Mouse (Mus musculus) limb, embryonic 12.5 days (tissue): ENCODE results near the gene Mbd6. TPM values are rescaled to one million over a fixed set of nuclear protein-coding genes. Genes with fewer than 3 reads are reported as not detected.
A peak's percentile ranks its signal among the peaks of the same experiment; 100 is the strongest.

ENCODE experiments used
- ATAC-seq: fragments of 200-750 bp; cut with Nextera tagmentation; 2 replicates; pipeline ENCODE4 v1.8.0; 2017; ENCODE audit warnings: low read depth, moderate TSS enrichment; ENCODE audit not compliant: insufficient number of reproducible peaks, insufficient read depth, low FRiP score, low TSS enrichment
- H3K27ac ChIP-seq: fragments of 300-500 bp; sonication (generic); 2 replicates; pipeline ENCODE4 v1.5.1; 2016; ENCODE audit warnings: mild to moderate bottlenecking, moderate library complexity
- H3K27me3 ChIP-seq: fragments of 300-500 bp; sonication (generic); 2 replicates; pipeline ENCODE4 v1.6.1; 2016; ENCODE audit warnings: mild to moderate bottlenecking, moderate library complexity
- H3K36me3 ChIP-seq: fragments of 300-500 bp; sonication (generic); 2 replicates; pipeline ENCODE4 v1.6.1; 2016; ENCODE audit warnings: mild to moderate bottlenecking, moderate library complexity
- H3K4me1 ChIP-seq: fragments of 300-500 bp; sonication (generic); replicated peaks from 2 replicates; pipeline ENCODE4 v1.6.1; 2016
- H3K4me2 ChIP-seq: fragments of 300-500 bp; sonication (generic); 2 replicates; pipeline ENCODE4 v1.6.1; 2016; ENCODE audit warnings: mild to moderate bottlenecking, moderate library complexity
- H3K4me3 ChIP-seq: fragments of 300-500 bp; sonication (generic); replicated peaks from 2 replicates; pipeline ENCODE4 v1.5.1; 2016; ENCODE audit warnings: mild to moderate bottlenecking
- H3K9ac ChIP-seq: fragments of 300-500 bp; sonication (generic); replicated peaks from 2 replicates; pipeline ENCODE4 v1.6.1; 2016; ENCODE audit warnings: mild to moderate bottlenecking, moderate library complexity
- H3K9me3 ChIP-seq: fragments of 300-500 bp; sonication (generic); 2 replicates; pipeline ENCODE4 v1.6.1; 2016; ENCODE audit warnings: mild to moderate bottlenecking, moderate library complexity
- whole genome bisulfite sequencing: fragments of 180-500 bp; shearing (Covaris S2); methylation state at CpG from one replicate; pipeline ENCODE4 v1.1.7; 2016; 5-methylcytosine and 5-hydroxymethylcytosine counted together
- polyA plus RNA-seq: library from polyadenylated mRNA; unstranded; fragments of >200 nt; fragmentation: Nextera tagmentation; extraction: Ambion mirVana; gene quantifications from 2 replicates; pipeline ENCODE4 v1.2.1, GENCODE M21; 2016

Mbd6 gene
- 17.2 and 19.8 TPM in 2 replicates for polyA plus RNA-seq

GRCm38 (mm10) chr10:127288800-127289572, at the start of gene Mbd6:
TSS of gene Mbd6 (minus strand) at chr10:127289018.
- Histone ChIP-seq H3K4me1 (peaks cover 60% of the 10 kb centered on the region), H3K4me3 (peak within 1 kb of the TSS; percentile 71), H3K9me3 (no peaks in the 10 kb centered on the region), H3K36me3 (peaks cover 56% of the 10 kb centered on the region), H3K27ac (peak within 1 kb of the TSS; percentile 98), H3K9ac (peak within 1 kb of the TSS; percentile 80), H3K27me3 (no peaks in the 10 kb centered on the region), H3K4me2 (peak within 1 kb of the TSS; percentile 92)
- WGBS, result under 1% methylated on average over 53 of the region's 65 CpGs
- peak; percentile 4; the same call in 1 of the 2 replicates for ATAC-seq

GRCm38 (mm10) chr10:127337536-127338099, 48.8 kb upstream of the Mbd6 start:
- 81% methylated on average over 6 of the region's 6 CpGs for WGBS
- H3K9ac ChIP-seq, result no peak overlapping the region
- no peak overlapping the region for H3K4me3 ChIP-seq
- H3K27ac ChIP-seq, result no peak overlapping the region
- H3K9me3 ChIP-seq, result no peaks in the 10 kb centered on the region
- no peaks in the 10 kb centered on the region; the same call in none of the 2 replicates for H3K27me3 ChIP-seq
- no peak overlapping the region for H3K4me2 ChIP-seq
- ATAC-seq, result no peak
- H3K4me1 ChIP-seq, result peaks cover 34% of the 10 kb centered on the region
- H3K36me3 ChIP-seq, result peaks cover 54% of the 10 kb centered on the region

GRCm38 (mm10) chr10:127336952-127337351, 48.1 kb upstream of the Mbd6 start:
- ATAC-seq, result no peak
- WGBS, result 71% methylated on average over 5 of the region's 5 CpGs
- no peak overlapping the region for H3K4me2 ChIP-seq
- H3K27ac ChIP-seq, result no peak overlapping the region
- H3K4me1 ChIP-seq, result peaks cover 28% of the 10 kb centered on the region
- no peak overlapping the region for H3K9ac ChIP-seq
- H3K4me3 ChIP-seq, result no peak overlapping the region
- H3K9me3 ChIP-seq, result no peaks in the 10 kb centered on the region
- peaks cover 60% of the 10 kb centered on the region for H3K36me3 ChIP-seq
- no peaks in the 10 kb centered on the region; the same call in none of the 2 replicates for H3K27me3 ChIP-seq

- ATAC-seq, result no peak
- Histone ChIP-seq H3K27ac (no peak overlapping the region), H3K4me1 (peaks cover 15% of the 10 kb centered on the region), H3K4me2 (no peak overlapping the region), H3K27me3 (peaks cover 4% of the 10 kb centered on the region), H3K4me3 (no peak overlapping the region), H3K9me3 (no peaks in the 10 kb centered on the region), H3K36me3 (peaks cover 77% of the 10 kb centered on the region), H3K9ac (no peak overlapping the region)
- WGBS, result 84% methylated on average over 1 of the region's 1 CpGs
Observed at GRCm38 (mm10) chr10:127335271-127335670, 46.5 kb upstream of the Mbd6 start.

- no peak for ATAC-seq
- Histone ChIP-seq H3K36me3 (peaks cover 84% of the 10 kb centered on the region), H3K9ac (no peak overlapping the region), H3K4me2 (no peak overlapping the region), H3K27ac (no peak overlapping the region), H3K4me3 (no peak overlapping the region), H3K9me3 (no peaks in the 10 kb centered on the region), H3K4me1 (peaks cover 1% of the 10 kb centered on the region; the same call in 1 of the 2 replicates), H3K27me3 (peaks cover 15% of the 10 kb centered on the region)
- WGBS, result 73% methylated on average over 5 of the region's 5 CpGs
Observed at GRCm38 (mm10) chr10:127333152-127333551, 44.3 kb upstream of the Mbd6 start.

- no peak overlapping the region for H3K9ac ChIP-seq
- peaks cover 77% of the 10 kb centered on the region for H3K36me3 ChIP-seq
- H3K4me3 ChIP-seq, result no peak overlapping the region
- peak overlapping the region; percentile 29; the same call in 1 of the 2 replicates for H3K4me2 ChIP-seq
- H3K4me1 ChIP-seq, result no peaks in the 10 kb centered on the region
- no peak overlapping the region for H3K27ac ChIP-seq
- no peak for ATAC-seq
- no peaks in the 10 kb centered on the region for H3K9me3 ChIP-seq
- WGBS, result 42% methylated on average over 31 of the region's 31 CpGs
- H3K27me3 ChIP-seq, result peaks cover 23% of the 10 kb centered on the region
Observed at GRCm38 (mm10) chr10:127332211-127332874, 43.5 kb upstream of the Mbd6 start.

GRCm38 (mm10) chr10:127330212-127330611, 41.4 kb upstream of the Mbd6 start:
- H3K4me1 ChIP-seq, result peaks cover 17% of the 10 kb centered on the region
- peaks cover 56% of the 10 kb centered on the region for H3K36me3 ChIP-seq
- WGBS, result 82% methylated on average over 7 of the region's 7 CpGs
- H3K4me3 ChIP-seq, result no peak overlapping the region
- no peak for ATAC-seq
- no peak overlapping the region for H3K9ac ChIP-seq
- no peak overlapping the region for H3K27ac ChIP-seq
- H3K9me3 ChIP-seq, result no peaks in the 10 kb centered on the region
- H3K27me3 ChIP-seq, result peaks cover 44% of the 10 kb centered on the region
- H3K4me2 ChIP-seq, result no peak overlapping the region

GRCm38 (mm10) chr10:127327461-127328145, 38.8 kb upstream of the Mbd6 start:
- 52% methylated on average over 18 of the region's 18 CpGs for WGBS
- no peak overlapping the region for H3K27ac ChIP-seq
- H3K9ac ChIP-seq, result no peak overlapping the region
- peak overlapping the region; percentile 56 for H3K4me3 ChIP-seq
- no peaks in the 10 kb centered on the region for H3K9me3 ChIP-seq
- peaks cover 21% of the 10 kb centered on the region for H3K4me1 ChIP-seq
- H3K4me2 ChIP-seq, result no peak overlapping the region
- peaks cover 30% of the 10 kb centered on the region for H3K36me3 ChIP-seq
- ATAC-seq, result no peak
- peaks cover 68% of the 10 kb centered on the region for H3K27me3 ChIP-seq

- ATAC-seq, result no peak; the same call in 1 of the 2 replicates
- Histone ChIP-seq H3K36me3 (peaks cover 23% of the 10 kb centered on the region), H3K4me3 (peak overlapping the region; percentile 56), H3K9ac (peak overlapping the region; percentile 66), H3K27ac (no peak overlapping the region), H3K27me3 (peaks cover 74% of the 10 kb centered on the region), H3K4me2 (peak overlapping the region; percentile 95), H3K4me1 (peaks cover 21% of the 10 kb centered on the region), H3K9me3 (no peaks in the 10 kb centered on the region)
- 5% methylated on average over 29 of the region's 29 CpGs for WGBS
Observed at GRCm38 (mm10) chr10:127326828-127327227, 38.0 kb upstream of the Mbd6 start.

- H3K4me3 ChIP-seq, result peak overlapping the region; percentile 56
- peak; percentile 34 for ATAC-seq
- peak overlapping the region; percentile 95 for H3K4me2 ChIP-seq
- peaks cover 16% of the 10 kb centered on the region for H3K36me3 ChIP-seq
- H3K9ac ChIP-seq, result peak overlapping the region; percentile 66
- no peak overlapping the region for H3K27ac ChIP-seq
- peaks cover 21% of the 10 kb centered on the region for H3K4me1 ChIP-seq
- WGBS, result 1% methylated on average over 54 of the region's 54 CpGs
- no peaks in the 10 kb centered on the region for H3K9me3 ChIP-seq
- peaks cover 77% of the 10 kb centered on the region for H3K27me3 ChIP-seq
Observed at GRCm38 (mm10) chr10:127326017-127326801, 37.4 kb upstream of the Mbd6 start.
